Mouse (Mus musculus): ENCODE results near the gene Ranbp2. TPM values are rescaled to one million over a fixed set of nuclear protein-coding genes. Genes with fewer than 3 reads are reported as not detected.

The Ranbp2 gene
- polyA plus RNA-seq (2012; ENCODE audit: insufficient read depth, insufficient read length, low replicate concordance, missing spikeins): 82.6 TPM in 1 of 2 replicates, not detected in the other

- under 1% methylated on average over 91 of the region's 91 CpGs for WGBS
- H3K4me3 ChIP-seq (ENCODE audit: insufficient read depth, low read depth, low read length): peak within 1 kb of the TSS; percentile 78
- H3K27ac ChIP-seq (ENCODE audit: insufficient read depth, low read depth, low read length): peak within 1 kb of the TSS; percentile 99
- no peaks in the 10 kb centered on the region for H3K4me1 ChIP-seq (ENCODE audit: control insufficient read depth, insufficient read depth, low read length)
- TF ChIP-seq POLR2A (IDR thresholded peaks at IDR 0.05; ENCODE audit: insufficient read depth, low read depth, low read length): peak; percentile 87
- no peak for TF ChIP-seq CTCF (IDR thresholded peaks at IDR 0.05; ENCODE audit: insufficient read depth, low read depth, low read length)
Observed at GRCm38 (mm10) chr10:58446384-58447279, at the start of gene Ranbp2. Gene Ranbp2, plus strand, starts transcription at chr10:58446920.

- Histone ChIP-seq H3K4me3 (ENCODE audit: insufficient read depth, low read depth, low read length) (no peak overlapping the region), H3K27ac (ENCODE audit: insufficient read depth, low read depth, low read length) (no peak overlapping the region), H3K4me1 (ENCODE audit: control insufficient read depth, insufficient read depth, low read length) (peaks cover 9% of the 10 kb centered on the region)
- TF ChIP-seq CTCF (IDR thresholded peaks at IDR 0.05; ENCODE audit: insufficient read depth, low read depth, low read length) (no peak), POLR2A (IDR thresholded peaks at IDR 0.05; ENCODE audit: insufficient read depth, low read depth, low read length) (no peak)
- WGBS: 92% methylated on average over 8 of the region's 8 CpGs
Observed at GRCm38 (mm10) chr10:58398941-58399340, 47.8 kb upstream of the Ranbp2 start.

GRCm38 (mm10) chr10:58401838-58402237, 44.9 kb upstream of the Ranbp2 start:
- no peak for TF ChIP-seq CTCF (IDR thresholded peaks at IDR 0.05; ENCODE audit: insufficient read depth, low read depth, low read length)
- TF ChIP-seq POLR2A (IDR thresholded peaks at IDR 0.05; ENCODE audit: insufficient read depth, low read depth, low read length): no peak
- Histone ChIP-seq H3K4me1 (ENCODE audit: control insufficient read depth, insufficient read depth, low read length) (no peaks in the 10 kb centered on the region; the same call in 1 of the 2 replicates), H3K27ac (ENCODE audit: insufficient read depth, low read depth, low read length) (peak overlapping the region; percentile 55), H3K4me3 (ENCODE audit: insufficient read depth, low read depth, low read length) (no peak overlapping the region)
- 35% methylated on average over 3 of the region's 3 CpGs for WGBS

- TF ChIP-seq CTCF (IDR thresholded peaks at IDR 0.05; ENCODE audit: insufficient read depth, low read depth, low read length): no peak
- no peak for TF ChIP-seq POLR2A (IDR thresholded peaks at IDR 0.05; ENCODE audit: insufficient read depth, low read depth, low read length)
Observed at GRCm38 (mm10) chr10:58404639-58405038, 42.1 kb upstream of the Ranbp2 start.

GRCm38 (mm10) chr10:58405285-58405948, 41.3 kb upstream of the Ranbp2 start:
- WGBS: 42% methylated on average over 4 of the region's 4 CpGs
- no peak for TF ChIP-seq CTCF (IDR thresholded peaks at IDR 0.05; ENCODE audit: insufficient read depth, low read depth, low read length)
- TF ChIP-seq POLR2A (IDR thresholded peaks at IDR 0.05; ENCODE audit: insufficient read depth, low read depth, low read length): no peak
- Histone ChIP-seq H3K4me3 (ENCODE audit: insufficient read depth, low read depth, low read length) (no peak overlapping the region), H3K4me1 (ENCODE audit: control insufficient read depth, insufficient read depth, low read length) (no peaks in the 10 kb centered on the region; the same call in 1 of the 2 replicates), H3K27ac (ENCODE audit: insufficient read depth, low read depth, low read length) (peak overlapping the region; percentile 86; the same call in 1 of the 2 replicates)

More at GRCm38 (mm10) chr10:58404639-58405038, 42.1 kb upstream of the Ranbp2 start:
- WGBS: 78% methylated on average over 6 of the region's 6 CpGs
- Histone ChIP-seq H3K27ac (ENCODE audit: insufficient read depth, low read depth, low read length) (peak overlapping the region; percentile 86), H3K4me1 (ENCODE audit: control insufficient read depth, insufficient read depth, low read length) (no peaks in the 10 kb centered on the region; the same call in 1 of the 2 replicates), H3K4me3 (ENCODE audit: insufficient read depth, low read depth, low read length) (no peak overlapping the region)

- Histone ChIP-seq H3K27ac (ENCODE audit: insufficient read depth, low read depth, low read length) (peak overlapping the region; percentile 57; the same call in 1 of the 2 replicates), H3K4me1 (ENCODE audit: control insufficient read depth, insufficient read depth, low read length) (no peaks in the 10 kb centered on the region; the same call in 1 of the 2 replicates), H3K4me3 (ENCODE audit: insufficient read depth, low read depth, low read length) (no peak overlapping the region)
- no peak for TF ChIP-seq POLR2A (IDR thresholded peaks at IDR 0.05; ENCODE audit: insufficient read depth, low read depth, low read length)
- no peak for TF ChIP-seq CTCF (IDR thresholded peaks at IDR 0.05; ENCODE audit: insufficient read depth, low read depth, low read length)
- WGBS: 80% methylated on average over 2 of the region's 2 CpGs
Observed at GRCm38 (mm10) chr10:58405949-58406305, 40.8 kb upstream of the Ranbp2 start.

GRCm38 (mm10) chr10:58412331-58412730, 34.4 kb upstream of the Ranbp2 start:
- Histone ChIP-seq H3K4me1 (ENCODE audit: control insufficient read depth, insufficient read depth, low read length) (no peaks in the 10 kb centered on the region), H3K4me3 (ENCODE audit: insufficient read depth, low read depth, low read length) (no peak overlapping the region), H3K27ac (ENCODE audit: insufficient read depth, low read depth, low read length) (no peak overlapping the region)
- WGBS: 91% methylated on average over 4 of the region's 4 CpGs
- no peak for TF ChIP-seq POLR2A (IDR thresholded peaks at IDR 0.05; ENCODE audit: insufficient read depth, low read depth, low read length)
- no peak for TF ChIP-seq CTCF (IDR thresholded peaks at IDR 0.05; ENCODE audit: insufficient read depth, low read depth, low read length)

GRCm38 (mm10) chr10:58412852-58413251, 33.9 kb upstream of the Ranbp2 start:
- TF ChIP-seq POLR2A (IDR thresholded peaks at IDR 0.05; ENCODE audit: insufficient read depth, low read depth, low read length) (no peak), CTCF (IDR thresholded peaks at IDR 0.05; ENCODE audit: insufficient read depth, low read depth, low read length) (no peak)
- no peaks in the 10 kb centered on the region for H3K4me1 ChIP-seq (ENCODE audit: control insufficient read depth, insufficient read depth, low read length)
- H3K4me3 ChIP-seq (ENCODE audit: insufficient read depth, low read depth, low read length): no peak overlapping the region
- H3K27ac ChIP-seq (ENCODE audit: insufficient read depth, low read depth, low read length): no peak overlapping the region

GRCm38 (mm10) chr10:58416702-58417101, 30.0 kb upstream of the Ranbp2 start:
- TF ChIP-seq POLR2A (IDR thresholded peaks at IDR 0.05; ENCODE audit: insufficient read depth, low read depth, low read length) (no peak), CTCF (IDR thresholded peaks at IDR 0.05; ENCODE audit: insufficient read depth, low read depth, low read length) (no peak)
- H3K27ac ChIP-seq (ENCODE audit: insufficient read depth, low read depth, low read length): no peak overlapping the region
- WGBS: 87% methylated on average over 3 of the region's 3 CpGs
- H3K4me1 ChIP-seq (ENCODE audit: control insufficient read depth, insufficient read depth, low read length): no peaks in the 10 kb centered on the region
- no peak overlapping the region for H3K4me3 ChIP-seq (ENCODE audit: insufficient read depth, low read depth, low read length)
